Mouse (Mus musculus): ENCODE results near the gene Mrps24. TPM values are rescaled to one million over a fixed set of nuclear protein-coding genes. Genes with fewer than 3 reads are reported as not detected.
A peak's percentile ranks its signal among the peaks of the same experiment; 100 is the strongest.

Mrps24 gene
- polyA plus RNA-seq, 1 experiment from 2014 or later: 235 TPM

DNA sequence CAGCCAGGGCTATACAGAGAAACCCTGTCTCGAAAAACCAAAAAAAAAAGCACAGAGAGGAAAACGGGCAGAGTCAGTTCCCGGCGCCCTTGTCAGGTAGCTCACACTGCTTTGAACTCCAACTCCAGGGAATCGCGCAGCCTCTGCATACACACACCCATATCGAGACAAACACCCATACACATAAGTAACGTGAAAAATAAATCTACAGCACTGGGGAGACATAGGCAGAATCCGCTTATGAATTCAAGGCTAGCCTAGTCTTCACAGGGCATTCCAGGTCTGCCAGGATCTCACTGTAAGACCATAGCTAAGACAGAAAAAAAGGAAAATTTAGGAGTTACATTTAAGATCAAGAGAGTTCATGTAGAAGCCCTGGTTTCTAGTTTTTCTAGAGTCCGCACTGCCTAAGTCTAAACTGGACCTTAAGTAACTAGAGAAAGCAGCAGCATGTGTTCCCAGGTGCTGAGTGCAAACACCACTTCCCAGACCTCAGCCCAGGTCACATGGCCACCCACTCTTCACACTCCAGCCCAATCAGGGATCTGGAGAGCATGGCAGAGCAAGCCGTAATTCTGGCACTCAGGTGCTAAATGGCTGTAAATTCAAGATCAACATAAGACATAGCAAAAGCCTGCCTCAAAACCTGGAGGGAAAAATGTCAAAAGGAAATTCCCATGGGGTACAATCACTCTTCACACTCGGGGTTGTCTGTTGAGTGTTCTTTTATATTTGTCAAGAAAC is 3.3 kb upstream of the Mrps24 start:
- no peaks in the 10 kb centered on the region for H3K27me3 ChIP-seq (ENCODE audit: control insufficient read depth, insufficient read depth, low read length)
- no peak overlapping the region for H3K27ac ChIP-seq (replicated peaks in 1 of 2; ENCODE audit: control insufficient read depth in 1 of 2, insufficient read depth in 1 of 2, low read depth in 2 of 2, low read length in 2 of 2)
- WGBS: 89% methylated on average over 12 of the region's 12 CpGs
- H3K4me2 ChIP-seq (ENCODE audit: low read length): no peak overlapping the region
- no peak overlapping the region for H3K9ac ChIP-seq (ENCODE audit: low read length)
- no peaks in the 10 kb centered on the region for H3K9me3 ChIP-seq (ENCODE audit: control insufficient read depth, low read length)
- H3K4me3 ChIP-seq (ENCODE audit: control insufficient read depth in 1 of 2, insufficient read depth in 1 of 2, low read depth in 1 of 2, low read length in 2 of 2): no peak overlapping the region
- no peaks in the 10 kb centered on the region for H3K4me1 ChIP-seq (ENCODE audit: control insufficient read depth in 2 of 2, insufficient read depth in 2 of 2, low read length in 2 of 2)
- H3K36me3 ChIP-seq (ENCODE audit: control insufficient read depth, insufficient read depth, low read length): peaks cover 72% of the 10 kb centered on the region
- no peak for ATAC-seq (ENCODE audit: insufficient number of reproducible peaks, insufficient read depth, low FRiP score, low read depth)

DNA sequence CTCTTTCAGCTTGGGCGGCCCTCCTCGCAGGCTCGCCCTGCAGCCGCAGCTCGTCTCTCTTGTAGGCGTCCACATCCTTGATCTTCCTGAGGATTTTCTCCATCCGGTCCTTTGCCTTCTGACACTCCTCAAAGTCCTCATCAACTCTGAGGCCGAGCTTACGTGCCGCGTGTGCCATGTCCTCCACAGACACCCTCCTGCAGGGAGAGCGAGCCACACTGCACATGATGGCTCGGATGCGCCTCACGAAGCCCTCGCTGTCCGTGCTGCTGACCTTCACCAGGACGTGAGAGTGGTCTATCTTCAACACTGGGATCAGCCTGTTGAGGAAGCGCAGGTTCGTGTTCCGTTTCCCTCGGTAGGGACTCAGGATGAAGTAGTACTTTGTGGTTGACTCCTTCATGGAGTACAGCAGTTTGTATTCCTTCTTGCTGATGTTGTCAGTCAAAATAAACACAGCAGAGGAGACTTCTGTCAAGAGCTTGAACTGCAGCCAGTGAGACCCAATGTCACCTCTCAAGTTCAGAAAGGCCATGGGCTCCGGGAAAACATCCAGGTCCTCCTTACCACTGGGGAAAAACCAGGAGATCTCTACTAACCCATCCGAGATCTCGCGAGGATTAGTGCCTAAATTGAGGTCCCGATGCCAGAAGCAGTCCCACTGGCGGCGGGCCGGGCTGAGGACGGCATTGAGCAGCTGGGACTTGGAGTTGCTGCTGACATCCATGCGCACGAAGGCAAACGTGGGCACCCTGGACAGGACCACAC is 1.6 kb upstream of the Mrps24 start:
- 90% methylated on average over 34 of the region's 34 CpGs for WGBS
- no peak overlapping the region for H3K9ac ChIP-seq (ENCODE audit: low read length)
- no peaks in the 10 kb centered on the region for H3K9me3 ChIP-seq (ENCODE audit: control insufficient read depth, low read length)
- no peaks in the 10 kb centered on the region for H3K4me1 ChIP-seq (ENCODE audit: control insufficient read depth in 2 of 2, insufficient read depth in 2 of 2, low read length in 2 of 2)
- no peak overlapping the region for H3K27ac ChIP-seq (replicated peaks in 1 of 2; ENCODE audit: control insufficient read depth in 1 of 2, insufficient read depth in 1 of 2, low read depth in 2 of 2, low read length in 2 of 2)
- H3K4me2 ChIP-seq (ENCODE audit: low read length): no peak overlapping the region
- no peak for ATAC-seq (ENCODE audit: insufficient number of reproducible peaks, insufficient read depth, low FRiP score, low read depth)
- no peak overlapping the region for H3K4me3 ChIP-seq (ENCODE audit: control insufficient read depth in 1 of 2, insufficient read depth in 1 of 2, low read depth in 1 of 2, low read length in 2 of 2)
- no peaks in the 10 kb centered on the region for H3K27me3 ChIP-seq (ENCODE audit: control insufficient read depth, insufficient read depth, low read length)
- H3K36me3 ChIP-seq (ENCODE audit: control insufficient read depth, insufficient read depth, low read length): peaks cover 79% of the 10 kb centered on the region

- H3K27ac ChIP-seq (replicated peaks in 1 of 2; ENCODE audit: control insufficient read depth in 1 of 2, insufficient read depth in 1 of 2, low read depth in 2 of 2, low read length in 2 of 2): no peak overlapping the region
- no peak for ATAC-seq (ENCODE audit: insufficient number of reproducible peaks, insufficient read depth, low FRiP score, low read depth)
- peaks cover 72% of the 10 kb centered on the region for H3K36me3 ChIP-seq (ENCODE audit: control insufficient read depth, insufficient read depth, low read length)
- H3K4me2 ChIP-seq (ENCODE audit: low read length): no peak overlapping the region
- no peaks in the 10 kb centered on the region for H3K27me3 ChIP-seq (ENCODE audit: control insufficient read depth, insufficient read depth, low read length)
- H3K9ac ChIP-seq (ENCODE audit: low read length): no peak overlapping the region
- 71% methylated on average over 8 of the region's 11 CpGs for WGBS
- H3K9me3 ChIP-seq (ENCODE audit: control insufficient read depth, low read length): no peaks in the 10 kb centered on the region
- H3K4me1 ChIP-seq (ENCODE audit: control insufficient read depth in 2 of 2, insufficient read depth in 2 of 2, low read length in 2 of 2): no peaks in the 10 kb centered on the region
- no peak overlapping the region for H3K4me3 ChIP-seq (ENCODE audit: control insufficient read depth in 1 of 2, insufficient read depth in 1 of 2, low read depth in 1 of 2, low read length in 2 of 2)
Measured at GRCm38 (mm10) chr11:5716246-5716645, 766 bp upstream of the Mrps24 start.

DNA sequence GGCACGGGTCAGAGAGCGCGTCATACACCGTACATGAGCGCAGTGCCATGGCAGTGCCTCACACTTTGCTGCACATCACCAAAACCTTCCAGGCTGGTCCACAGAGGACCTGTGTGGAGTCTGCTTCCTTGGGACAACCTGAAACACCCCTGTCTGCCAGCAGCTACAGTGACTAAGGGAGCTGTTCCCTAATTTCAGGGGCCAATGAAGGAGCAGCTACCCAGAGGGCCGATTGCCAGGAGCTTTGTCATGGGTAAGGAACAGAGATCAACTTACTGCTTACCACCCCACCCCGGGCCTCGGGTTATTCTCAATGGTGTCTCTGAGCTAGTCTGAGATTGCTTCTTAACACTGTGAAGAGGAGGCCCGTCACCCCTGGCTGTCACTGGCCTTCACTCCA is 301 bp downstream of the Mrps24 start:
- 0 out of 4 replicates have a peak, but pooled peaks cover 0 to 2% of the 10 kb centered on the region in 2 experiments for H3K4me1 ChIP-seq (ENCODE audit: control insufficient read depth in 2 of 2, insufficient read depth in 2 of 2, low read length in 2 of 2)
- 87% methylated on average over 9 of the region's 9 CpGs for WGBS
- peaks cover 67% of the 10 kb centered on the region for H3K36me3 ChIP-seq (ENCODE audit: control insufficient read depth, insufficient read depth, low read length)
- no peak overlapping the region for H3K4me2 ChIP-seq (ENCODE audit: low read length)
- no peak for ATAC-seq (ENCODE audit: insufficient number of reproducible peaks, insufficient read depth, low FRiP score, low read depth)
- no peak overlapping the region for H3K27ac ChIP-seq (replicated peaks in 1 of 2; ENCODE audit: control insufficient read depth in 1 of 2, insufficient read depth in 1 of 2, low read depth in 2 of 2, low read length in 2 of 2)
- H3K9ac ChIP-seq (ENCODE audit: low read length): no peak overlapping the region
- H3K27me3 ChIP-seq (ENCODE audit: control insufficient read depth, insufficient read depth, low read length): no peaks in the 10 kb centered on the region
- H3K9me3 ChIP-seq (ENCODE audit: control insufficient read depth, low read length): no peaks in the 10 kb centered on the region
- no peak overlapping the region for H3K4me3 ChIP-seq (ENCODE audit: control insufficient read depth in 1 of 2, insufficient read depth in 1 of 2, low read depth in 1 of 2, low read length in 2 of 2)

DNA sequence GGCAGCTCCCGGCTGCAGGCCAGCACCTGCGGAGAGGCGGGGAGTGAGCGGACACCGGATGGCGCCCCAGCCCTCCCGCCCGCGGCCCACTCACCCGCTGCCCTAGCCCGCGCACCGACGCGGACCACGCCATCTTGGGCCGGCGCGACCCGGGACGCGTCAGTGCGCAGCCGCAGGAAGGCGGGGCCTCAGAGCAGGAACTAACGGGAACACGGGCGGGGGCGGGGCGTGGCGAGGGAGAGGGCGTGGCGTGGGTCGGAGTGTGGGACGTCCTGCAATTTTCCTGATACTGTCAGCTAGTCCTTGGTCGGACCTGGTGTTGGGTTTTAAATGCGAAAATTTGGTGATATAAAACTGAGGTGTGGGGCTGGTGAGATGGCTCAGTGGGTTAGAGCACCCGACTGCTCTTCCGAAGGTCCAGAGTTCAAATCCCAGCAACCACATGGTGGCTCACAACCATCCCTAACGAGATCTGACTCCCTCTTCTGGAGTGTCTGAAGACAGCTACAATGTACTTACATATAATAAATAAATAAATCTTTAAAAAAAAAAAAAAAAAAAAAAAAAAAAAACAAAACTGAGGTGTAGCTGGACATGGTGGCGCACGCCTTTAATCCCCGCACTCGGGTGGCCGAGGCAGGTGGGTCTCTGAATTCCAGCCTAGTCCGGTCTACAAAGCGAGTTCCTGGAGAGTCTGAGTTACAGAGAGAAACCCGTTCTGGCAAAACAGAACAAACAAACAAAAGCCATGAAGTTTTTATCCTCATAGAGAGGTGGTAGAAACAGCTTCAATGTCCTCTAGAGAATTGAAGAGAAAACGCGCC is 7.7 kb downstream of the Mrps24 start:
- Histone ChIP-seq H3K27ac (replicated peaks in 1 of 2; ENCODE audit: control insufficient read depth in 1 of 2, insufficient read depth in 1 of 2, low read depth in 2 of 2, low read length in 2 of 2) (peak overlapping the region; percentile 28 to 73; a peak in 3 of 4 replicates), H3K4me2 (ENCODE audit: low read length) (peak overlapping the region; percentile 79), H3K36me3 (ENCODE audit: control insufficient read depth, insufficient read depth, low read length) (peaks cover 35% of the 10 kb centered on the region), H3K9ac (ENCODE audit: low read length) (peak overlapping the region; percentile 96), H3K27me3 (ENCODE audit: control insufficient read depth, insufficient read depth, low read length) (no peaks in the 10 kb centered on the region), H3K4me3 (ENCODE audit: control insufficient read depth in 1 of 2, insufficient read depth in 1 of 2, low read depth in 1 of 2, low read length in 2 of 2) (peak overlapping the region; percentile 86 to 97), H3K4me1 (ENCODE audit: control insufficient read depth in 2 of 2, insufficient read depth in 2 of 2, low read length in 2 of 2) (peaks cover 7 to 18% of the 10 kb centered on the region in 2 experiments), H3K9me3 (ENCODE audit: control insufficient read depth, low read length) (no peaks in the 10 kb centered on the region)
- ATAC-seq (ENCODE audit: insufficient number of reproducible peaks, insufficient read depth, low FRiP score, low read depth): peak; percentile 92
- 19% methylated on average over 43 of the region's 50 CpGs for WGBS

GRCm38 (mm10) chr11:5706874-5707529 is 8.5 kb downstream of the Mrps24 start:
- Histone ChIP-seq H3K27me3 (ENCODE audit: control insufficient read depth, insufficient read depth, low read length) (no peaks in the 10 kb centered on the region), H3K4me1 (ENCODE audit: control insufficient read depth in 2 of 2, insufficient read depth in 2 of 2, low read length in 2 of 2) (peaks cover 7 to 18% of the 10 kb centered on the region in 2 experiments), H3K9ac (ENCODE audit: low read length) (peak overlapping the region; percentile 96), H3K4me3 (ENCODE audit: control insufficient read depth in 1 of 2, insufficient read depth in 1 of 2, low read depth in 1 of 2, low read length in 2 of 2) (peak overlapping the region; percentile 86 to 97), H3K9me3 (ENCODE audit: control insufficient read depth, low read length) (no peaks in the 10 kb centered on the region), H3K36me3 (ENCODE audit: control insufficient read depth, insufficient read depth, low read length) (peaks cover 28% of the 10 kb centered on the region), H3K27ac (replicated peaks in 1 of 2; ENCODE audit: control insufficient read depth in 1 of 2, insufficient read depth in 1 of 2, low read depth in 2 of 2, low read length in 2 of 2) (peak overlapping the region; percentile 28 to 73), H3K4me2 (ENCODE audit: low read length) (peak overlapping the region; percentile 79)
- under 1% methylated on average over 40 of the region's 43 CpGs for WGBS
- ATAC-seq (ENCODE audit: insufficient number of reproducible peaks, insufficient read depth, low FRiP score, low read depth): no peak; the same call in 1 of the 2 replicates

- H3K36me3 ChIP-seq (ENCODE audit: control insufficient read depth, insufficient read depth, low read length): peaks cover 28% of the 10 kb centered on the region
- peaks cover 7 to 18% of the 10 kb centered on the region in 2 experiments for H3K4me1 ChIP-seq (ENCODE audit: control insufficient read depth in 2 of 2, insufficient read depth in 2 of 2, low read length in 2 of 2)
- no peaks in the 10 kb centered on the region for H3K9me3 ChIP-seq (ENCODE audit: control insufficient read depth, low read length)
- 90% methylated on average over 9 of the region's 9 CpGs for WGBS
- H3K27me3 ChIP-seq (ENCODE audit: control insufficient read depth, insufficient read depth, low read length): no peaks in the 10 kb centered on the region
- H3K4me3 ChIP-seq (ENCODE audit: control insufficient read depth in 1 of 2, insufficient read depth in 1 of 2, low read depth in 1 of 2, low read length in 2 of 2): no peak overlapping the region
- no peak for ATAC-seq (ENCODE audit: insufficient number of reproducible peaks, insufficient read depth, low FRiP score, low read depth)
- H3K4me2 ChIP-seq (ENCODE audit: low read length): peak overlapping the region; percentile 79
- peak overlapping the region; percentile 96; the same call in 1 of the 2 replicates for H3K9ac ChIP-seq (ENCODE audit: low read length)
- no peak overlapping the region for H3K27ac ChIP-seq (replicated peaks in 1 of 2; ENCODE audit: control insufficient read depth in 1 of 2, insufficient read depth in 1 of 2, low read depth in 2 of 2, low read length in 2 of 2)
Measured at GRCm38 (mm10) chr11:5705972-5706371, 9.5 kb downstream of the Mrps24 start.

All from heart, embryonic 14.5 days (tissue).